9 mouse cellular contexts compared by ENCODE assay signal in the genomic region with DNA sequence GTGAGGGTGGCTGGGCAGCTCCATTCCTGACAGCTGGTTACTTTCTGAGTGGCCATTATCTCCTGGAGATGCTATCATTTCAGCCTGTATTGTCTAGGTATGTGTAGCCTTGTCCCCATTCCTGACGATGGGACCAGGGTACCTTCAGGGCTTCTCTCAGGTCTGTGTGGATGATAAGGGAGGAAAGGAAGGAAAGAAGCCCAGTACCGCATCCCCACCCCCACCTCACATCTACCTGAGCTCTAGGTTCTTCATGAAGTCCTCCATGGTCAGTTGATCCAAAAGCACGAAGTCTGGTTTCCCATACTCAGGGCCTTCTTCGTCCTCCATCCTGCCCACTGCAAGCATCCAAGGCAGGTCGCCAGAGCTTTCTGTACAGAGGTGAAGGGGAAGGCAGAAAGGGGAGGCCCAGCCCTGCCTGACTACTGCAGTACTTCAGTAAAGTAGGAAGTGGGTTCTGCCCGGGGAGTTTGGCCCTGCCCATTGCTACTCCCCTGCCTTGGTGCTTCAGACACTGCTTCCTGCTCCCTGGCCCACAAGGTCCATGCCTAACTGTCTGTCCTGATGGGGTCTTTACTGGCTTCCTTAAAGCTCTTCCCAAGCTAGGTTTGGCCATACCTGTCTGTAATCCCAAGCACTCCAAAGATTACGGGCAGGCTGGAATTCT. TPM values are rescaled to one million over a fixed set of nuclear protein-coding genes. Genes with fewer than 3 reads are reported as not detected.
DNase-seq lines count a peak whose midpoint lies in the region; ATAC-seq and TF ChIP-seq lines count a peak whose summit lies in the region.
"Had no signal": no experiment of that assay in that cellular context is flagged by ENCODE, and none has a peak within 500 bp of the region (broad histone marks: within the 10 kb centered on the region; RNA-seq: fewer than 3 reads in every experiment).

Myo1g (minus strand) TSS at position 459 of the 667 bp plus-strand sequence.

- TF ChIP-seq EP300 in liver, embryonic 14.5 days (IDR thresholded peaks at IDR 0.05; ENCODE audit: low read depth), result no peak

- no peak within 1 kb of the TSS for H3K27ac ChIP-seq in liver, embryonic 14.5 days
- peak within 1 kb of the TSS; percentile 68 for H3K27ac ChIP-seq in small intestine, adult 2 months (ENCODE audit: insufficient read depth, low read depth, low read length)
- H3K27ac ChIP-seq in forebrain, embryonic 16.5 days (ENCODE audit: low read length), result no peak within 1 kb of the TSS
- H3K27ac ChIP-seq in forebrain, postnatal 0 days (ENCODE audit: low read depth, low read length), result no peak within 1 kb of the TSS

- peak; percentile 49; the same call in 1 of the 2 replicates for TF ChIP-seq POLR2A in small intestine, adult 2 months (IDR thresholded peaks at IDR 0.05; ENCODE audit: low read depth, low read length)

- peak within 1 kb of the TSS; percentile 25 to 40 for H3K4me3 ChIP-seq in liver, embryonic 14.5 days (ENCODE audit: insufficient read depth in 1 of 2, low read depth in 2 of 2, low read length in 2 of 2)
- H3K4me3 ChIP-seq in small intestine, adult 2 months (ENCODE audit: low read depth, low read length), result peak within 1 kb of the TSS; percentile 63
- H3K4me3 ChIP-seq in forebrain, embryonic 16.5 days (replicated peaks; ENCODE audit: low read length), result no peak within 1 kb of the TSS
- no peak within 1 kb of the TSS for H3K4me3 ChIP-seq in forebrain, postnatal 0 days (ENCODE audit: low read depth, low read length)

- H3K4me2 ChIP-seq in liver, embryonic 14.5 days (ENCODE audit: low read depth), result peak within 1 kb of the TSS; percentile 26
- no peak within 1 kb of the TSS for H3K4me2 ChIP-seq in forebrain, embryonic 16.5 days (ENCODE audit: low read length)
- no peak within 1 kb of the TSS for H3K4me2 ChIP-seq in forebrain, postnatal 0 days (ENCODE audit: low read depth)

- peak; percentile 80 for DNase-seq in CD4-positive helper T cell, adult 2 months (ENCODE audit: low read depth, low spot score)
- no peak for DNase-seq in liver, embryonic 14.5 days (ENCODE audit: low read depth in 3 of 3, low spot score in 3 of 3)
- DNase-seq in layer of hippocampus, postnatal 14 days (ENCODE audit: low spot score in 2 of 2), result no peak
- no peak for DNase-seq in forebrain, postnatal 0 days
- no peak for DNase-seq in layer of hippocampus, adult 9-11 months
- DNase-seq: retina, postnatal 1 day had no signal

- no peak for TF ChIP-seq CTCF in liver, embryonic 14.5 days (IDR thresholded peaks at IDR 0.05; ENCODE audit: low read depth)
- TF ChIP-seq CTCF in small intestine, adult 2 months (IDR thresholded peaks at IDR 0.05; ENCODE audit: extremely low read depth, insufficient read length, insufficient replicate concordance, low read depth, low read length), result no peak
- TF ChIP-seq CTCF in forebrain, postnatal 0 days (IDR thresholded peaks at IDR 0.05; ENCODE audit: low read depth), result no peak

- peaks cover 15% of the 10 kb centered on the region for H3K36me3 ChIP-seq in liver, embryonic 14.5 days (replicated peaks; ENCODE audit: control insufficient read depth, insufficient read depth, low read depth)
- H3K36me3 ChIP-seq in small intestine, adult 2 months (ENCODE audit: control insufficient read depth, insufficient read depth, low read length), result peaks cover 10% of the 10 kb centered on the region
- peaks cover 9% of the 10 kb centered on the region for H3K36me3 ChIP-seq in forebrain, embryonic 16.5 days (ENCODE audit: control insufficient read depth, insufficient read depth)
- peaks cover 13% of the 10 kb centered on the region for H3K36me3 ChIP-seq in forebrain, postnatal 0 days (ENCODE audit: insufficient read depth)

- peak within 1 kb of the TSS; percentile 18; the same call in 1 of the 2 replicates for H3K9ac ChIP-seq in liver, embryonic 14.5 days (replicated peaks)
- no peak within 1 kb of the TSS for H3K9ac ChIP-seq in forebrain, embryonic 16.5 days (replicated peaks; ENCODE audit: low read depth, low read length)
- no peak within 1 kb of the TSS for H3K9ac ChIP-seq in forebrain, postnatal 0 days

- ATAC-seq in activated CD4-positive, CD25-positive, alpha-beta regulatory T cell, adult 4 months, result peak; percentile 77
- ATAC-seq in liver, embryonic 14.5 days (ENCODE audit: insufficient read depth), result no peak
- ATAC-seq in forebrain, embryonic 16.5 days, result no peak
- ATAC-seq in forebrain, postnatal 0 days, result no peak

- peaks cover 0 to 5% of the 10 kb centered on the region in 2 experiments; a peak in 1 of 4 replicates for H3K4me1 ChIP-seq in liver, embryonic 14.5 days (replicated peaks; ENCODE audit: control insufficient read depth in 2 of 2, insufficient read depth in 2 of 2, low read length in 1 of 2)
- peaks cover 3% of the 10 kb centered on the region for H3K4me1 ChIP-seq in small intestine, adult 2 months (ENCODE audit: control insufficient read depth, insufficient read depth, insufficient read length, low read length)
- no peaks in the 10 kb centered on the region for H3K4me1 ChIP-seq in forebrain, embryonic 16.5 days (replicated peaks; ENCODE audit: control insufficient read depth, insufficient read depth, low read length)
- no peaks in the 10 kb centered on the region for H3K4me1 ChIP-seq in forebrain, postnatal 0 days (ENCODE audit: insufficient read depth)

- no peaks in the 10 kb centered on the region for H3K27me3 ChIP-seq in liver, embryonic 14.5 days (ENCODE audit: control insufficient read depth, insufficient read depth, low read length)
- no peaks in the 10 kb centered on the region for H3K27me3 ChIP-seq in small intestine, adult 2 months (ENCODE audit: control insufficient read depth, insufficient read depth, low read length)
- H3K27me3 ChIP-seq in forebrain, embryonic 16.5 days (replicated peaks; ENCODE audit: control insufficient read depth, insufficient read depth, low read length), result no peaks in the 10 kb centered on the region
- no peaks in the 10 kb centered on the region for H3K27me3 ChIP-seq in forebrain, postnatal 0 days (ENCODE audit: insufficient read depth, low read length)

- no peaks in the 10 kb centered on the region for H3K9me3 ChIP-seq in liver, embryonic 14.5 days (ENCODE audit: control insufficient read depth, low read length)
- H3K9me3 ChIP-seq in forebrain, embryonic 16.5 days (ENCODE audit: control insufficient read depth, low read length), result no peaks in the 10 kb centered on the region
- H3K9me3 ChIP-seq in forebrain, postnatal 0 days (ENCODE audit: low read length), result no peaks in the 10 kb centered on the region

- 15% methylated on average over 7 of the region's 7 CpGs for WGBS in liver, embryonic 14.5 days (ENCODE audit: insufficient replicate concordance)
- WGBS in small intestine, adult 2 months, result 67% methylated on average over 7 of the region's 7 CpGs
- WGBS in forebrain, embryonic 16.5 days, result 77% methylated on average over 7 of the region's 7 CpGs
- WGBS in forebrain, postnatal 0 days, result 87% methylated on average over 7 of the region's 7 CpGs

RNA-seq across cellular contexts. Expression of gene Myo1g, which starts in this region (rescaled TPM):
- 100 to 1,000 TPM; 138 to 145 TPM for polyA plus RNA-seq in activated CD4-positive, CD25-positive, alpha-beta regulatory T cell, adult 4 months (2017; shearing (Covaris generic))
- polyA plus RNA-seq in liver, embryonic 14.5 days (2012; rRNA removed), result 5.7 and 7.0 TPM in 2 replicates
- polyA plus RNA-seq in liver, embryonic 14.5 days (2014; fragmentation: Nextera tagmentation; extraction: Ambion mirVana), result 5.4 and 5.7 TPM in 2 replicates
- polyA plus RNA-seq in small intestine, adult 2 months (2012; rRNA removed), result 9.8 and 15.5 TPM in 2 replicates
- polyA plus RNA-seq in forebrain, embryonic 16.5 days (2015; fragmentation: Nextera tagmentation; extraction: Ambion mirVana), result 0.20 and 0.60 TPM in 2 replicates
- under 1 TPM; 0.48 to 0.74 TPM for total RNA-seq in layer of hippocampus, postnatal 14 days (2021)
- 0.23 and 0.90 TPM in 2 replicates for total RNA-seq in forebrain, postnatal 0 days (2014; rRNA removed)
- polyA plus RNA-seq in forebrain, postnatal 0 days (2015; fragmentation: Nextera tagmentation; extraction: Ambion mirVana), result 0.24 and 0.75 TPM in 2 replicates

Comparison
In these comparisons a context has a peak if more than half of its experiments do, and no peak if none do; other contexts are left out.
1. H3K4me3 ChIP-seq: peak in liver, embryonic 14.5 days (2 of 2) and small intestine, adult 2 months (single experiment); none in forebrain, embryonic 16.5 days (single experiment) and forebrain, postnatal 0 days (single experiment).